Mouse (Mus musculus) MEL (cell line): Measurements from ENCODE around the gene Fkbp1b.

Experiments used
- CTCF ChIP-seq, 3 experiments: IDR thresholded peaks in 2 of 3; conservative IDR thresholded peaks in 1 of 3; 2 replicates each; pipeline ENCODE4 v1.5.1; 2011 to 2012; ENCODE audit warnings: low read length in 3 of 3, low read depth in 2 of 3, mild to moderate bottlenecking in 2 of 3, improper control_type of control experiment in 1 of 3, inconsistent platforms in 1 of 3, mixed read lengths in 1 of 3, moderate library complexity in 1 of 3; ENCODE audit not compliant: control insufficient read depth in 1 of 3, insufficient read depth in 1 of 3, poor library complexity in 1 of 3, severe bottlenecking in 1 of 3
- EP300 ChIP-seq, 2 experiments: IDR thresholded peaks; 2 replicates each; pipeline ENCODE4 v1.6.1; 2011; ENCODE audit warnings: improper control_type of control experiment in 2 of 2, low read length in 2 of 2, low read depth in 1 of 2, mild to moderate bottlenecking in 1 of 2
- MAFK ChIP-seq: IDR thresholded peaks from 2 replicates; pipeline ENCODE4 v1.6.1; 2011; ENCODE audit warnings: low read depth, mild to moderate bottlenecking, low read length, improper control_type of control experiment, borderline replicate concordance
- POLR2A ChIP-seq, 2 experiments: IDR thresholded peaks; 2 replicates each; pipeline ENCODE4 v1.6.1; 2011 to 2012; ENCODE audit warnings: low read length in 2 of 2, mild to moderate bottlenecking in 2 of 2, control low read depth in 1 of 2, improper control_type of control experiment in 1 of 2, low read depth in 1 of 2, moderate library complexity in 1 of 2; ENCODE audit not compliant: control insufficient read depth in 1 of 2, insufficient read depth in 1 of 2, poor library complexity in 1 of 2
- TAL1 ChIP-seq: IDR thresholded peaks from 2 replicates; pipeline ENCODE4 v1.6.1; 2012; ENCODE audit warnings: mild to moderate bottlenecking, inconsistent platforms, low read length, moderate library complexity, mixed read lengths
- TCF12 ChIP-seq: IDR thresholded peaks from 2 replicates; pipeline ENCODE4 v1.6.1; 2014; ENCODE audit warnings: low read depth, mild to moderate bottlenecking, inconsistent platforms, low read length, improper control_type of control experiment, moderate library complexity
- USF1 ChIP-seq: IDR thresholded peaks from 2 replicates; pipeline ENCODE4 v1.6.1; 2014; ENCODE audit warnings: low read depth, mild to moderate bottlenecking, inconsistent platforms, low read length, improper control_type of control experiment, moderate library complexity
- USF2 ChIP-seq, 2 experiments: IDR thresholded peaks; 2 replicates each; pipeline ENCODE4 v1.6.1; 2011 to 2012; ENCODE audit warnings: improper control_type of control experiment in 2 of 2, low read length in 2 of 2, borderline replicate concordance in 1 of 2, inconsistent platforms in 1 of 2, low read depth in 1 of 2, mild to moderate bottlenecking in 1 of 2; ENCODE audit not compliant: insufficient read depth in 1 of 2
- ZNF384 ChIP-seq: IDR thresholded peaks from 2 replicates; pipeline ENCODE4 v1.6.1; 2012; ENCODE audit warnings: low read depth, mild to moderate bottlenecking, inconsistent platforms, low read length, improper control_type of control experiment

DNA sequence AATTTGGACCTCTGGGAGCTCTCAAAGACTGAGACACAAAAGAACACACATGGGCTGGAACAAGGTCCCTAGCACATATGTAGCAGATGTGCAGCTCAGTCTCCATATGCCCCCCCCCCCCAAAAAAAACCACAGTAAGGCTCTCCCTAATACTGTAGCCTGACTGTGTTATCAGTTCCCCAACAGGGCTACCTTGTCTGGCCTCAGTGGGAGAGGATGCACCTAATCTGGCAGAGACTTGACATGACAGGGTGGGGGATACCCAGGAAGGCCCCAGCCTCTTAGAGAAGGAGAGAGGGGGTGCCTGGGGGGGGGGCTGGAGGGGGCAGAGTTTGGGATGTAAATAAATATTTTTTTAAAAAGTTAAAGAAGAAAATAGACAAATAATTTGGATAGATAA, 47.3 kb upstream of the Fkbp1b start:
- TF ChIP-seq TCF12 (0 out of 2 replicates have a peak, but pooled peaks have one; percentile 14), MAFK (no peak), USF1 (no peak), CTCF (IDR thresholded peaks at IDR 0.05 in 2 of 3, conservative IDR thresholded peaks at IDR 0.05 in 1 of 3; ENCODE audit: control insufficient read depth in 1 of 3, insufficient read depth in 1 of 3, low read depth in 2 of 3, low read length in 3 of 3, poor library complexity in 1 of 3, severe bottlenecking in 1 of 3) (no peak), EP300 (IDR thresholded peaks at IDR 0.05; ENCODE audit: low read depth in 1 of 2, low read length in 2 of 2) (no peak), USF2 (IDR thresholded peaks at IDR 0.05; ENCODE audit: borderline replicate concordance in 1 of 2, insufficient read depth in 1 of 2, low read depth in 1 of 2, low read length in 2 of 2) (no peak), POLR2A (IDR thresholded peaks at IDR 0.05; ENCODE audit: control insufficient read depth in 1 of 2, insufficient read depth in 1 of 2, low read depth in 1 of 2, low read length in 2 of 2, poor library complexity in 1 of 2) (no peak), ZNF384 (no peak), TAL1 (peak; percentile 11; the same call in 1 of the 2 replicates)
